Mouse (Mus musculus): ENCODE measurements at regions not wholly inside any gene's neighbourhood (a gene's known extent, or its start where the extent isn't known, plus 50 kb on each side); places are given as distances from the start of the nearest gene placed in this dataset.

DNA sequence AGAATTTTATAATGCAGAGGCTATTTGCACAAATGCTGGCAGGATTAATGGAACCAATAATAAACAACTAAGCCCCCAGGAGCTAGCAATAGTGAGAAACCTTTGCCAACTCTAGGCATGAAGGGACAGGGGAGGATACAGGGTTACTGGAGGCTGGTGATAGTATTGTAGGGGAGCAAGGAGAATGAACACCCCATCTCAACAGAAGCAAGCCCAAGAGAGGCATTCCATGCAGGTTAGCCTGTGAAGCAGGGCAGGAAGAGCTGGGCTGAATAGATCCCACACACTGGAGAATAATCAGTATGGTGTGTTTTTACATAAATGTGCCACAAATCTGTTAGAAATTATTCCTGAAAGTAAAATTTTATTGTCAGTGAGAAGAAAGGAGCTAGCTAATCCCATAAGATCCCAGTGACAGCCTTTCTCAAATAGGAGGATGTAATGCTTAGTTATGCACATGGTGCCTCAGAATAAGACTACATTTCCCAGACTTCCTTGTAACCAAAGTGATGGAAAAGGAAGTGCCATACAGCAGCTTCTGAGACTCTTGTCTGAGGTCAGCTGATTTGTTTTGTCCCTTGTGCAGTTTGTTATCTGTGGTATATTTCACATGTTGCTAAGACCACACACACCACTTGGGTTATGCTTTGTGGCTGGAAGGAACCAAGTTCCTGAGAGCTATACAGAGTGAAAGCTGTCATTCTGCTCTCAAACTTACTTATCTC is 111.1 kb downstream of the Ccdc71l start:
- DNase-seq, result no peak

DNA sequence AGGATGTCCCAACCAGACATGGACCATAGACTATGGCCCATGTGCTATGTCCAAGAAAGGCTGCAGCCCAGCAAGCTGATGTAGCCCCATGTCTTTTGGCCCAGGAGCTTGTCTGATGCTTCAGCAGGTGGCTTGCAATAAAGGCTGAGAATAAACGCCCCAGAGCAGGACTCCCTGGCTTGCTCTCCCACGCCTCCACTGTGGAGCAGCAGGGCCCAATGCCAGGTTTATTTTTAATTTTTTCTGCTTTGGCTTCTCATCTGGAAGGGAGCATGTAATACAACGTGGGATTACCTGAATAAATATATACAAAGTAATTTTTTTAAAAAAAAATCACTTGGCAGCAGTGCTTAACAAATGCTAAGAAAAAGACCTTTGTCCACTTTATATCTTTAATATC is 125.7 kb downstream of the Ccdc71l start:
- DNase-seq, result no peak

DNA sequence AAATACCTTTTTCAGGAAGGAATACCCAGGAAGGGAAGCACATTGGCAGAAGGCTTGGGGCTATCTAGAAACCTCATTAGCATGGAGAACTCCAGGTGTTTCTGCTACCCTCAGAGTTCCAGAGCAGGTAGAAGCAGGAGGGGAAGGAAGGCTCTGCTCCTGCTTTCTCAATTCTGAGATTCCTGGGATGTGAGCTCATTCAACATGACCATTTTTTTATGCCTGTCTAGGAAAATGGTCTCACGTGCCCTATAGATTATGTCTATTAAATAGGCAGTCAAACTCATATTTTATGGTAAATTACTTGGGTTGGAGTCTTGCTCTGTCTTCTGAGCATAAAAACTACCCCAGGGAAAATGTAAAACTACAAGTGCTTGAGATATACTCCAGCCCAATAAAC is 130.2 kb downstream of the Ccdc71l start:
- no peak for DNase-seq

DNA sequence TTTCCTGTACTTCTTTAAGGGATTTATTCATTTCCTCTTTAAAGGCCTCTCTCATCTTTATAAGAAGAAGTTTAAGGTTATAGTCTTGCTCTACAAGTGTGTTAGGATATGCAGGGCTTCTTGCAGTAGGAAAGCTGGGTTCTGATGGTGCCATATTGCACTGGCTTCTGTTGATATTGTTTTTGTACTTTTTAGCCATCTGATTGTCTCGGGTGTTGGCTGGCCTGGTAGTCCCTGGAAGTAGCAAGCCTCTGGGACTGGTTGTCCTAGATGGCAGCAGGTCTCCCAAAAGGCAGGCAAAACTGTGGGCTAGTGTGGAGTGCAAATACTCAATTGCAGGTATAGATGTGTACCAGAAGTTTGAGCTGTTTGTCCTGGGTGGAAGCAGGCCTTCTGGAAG is 147.1 kb downstream of the Ccdc71l start:
- no peak for DNase-seq

DNA sequence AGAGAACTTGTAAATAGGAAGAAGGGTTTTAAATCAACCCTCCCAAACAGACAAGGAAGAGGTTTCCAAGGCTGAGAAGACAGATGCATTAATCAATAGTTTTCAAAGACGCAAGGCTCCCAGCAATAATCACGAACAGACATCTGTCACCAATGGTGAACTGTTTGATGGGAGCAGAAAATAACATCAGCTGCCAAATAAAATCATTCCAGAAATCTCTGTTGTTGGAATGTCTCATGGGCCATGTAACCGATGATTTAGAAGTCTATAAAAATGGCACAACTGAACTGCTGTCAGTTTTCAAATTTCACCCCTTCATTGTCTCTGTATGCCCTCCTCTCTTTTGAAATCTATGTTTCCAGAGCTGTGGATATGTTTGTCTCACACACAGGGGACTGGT is 152.7 kb downstream of the Ccdc71l start:
- no peak for DNase-seq

DNA sequence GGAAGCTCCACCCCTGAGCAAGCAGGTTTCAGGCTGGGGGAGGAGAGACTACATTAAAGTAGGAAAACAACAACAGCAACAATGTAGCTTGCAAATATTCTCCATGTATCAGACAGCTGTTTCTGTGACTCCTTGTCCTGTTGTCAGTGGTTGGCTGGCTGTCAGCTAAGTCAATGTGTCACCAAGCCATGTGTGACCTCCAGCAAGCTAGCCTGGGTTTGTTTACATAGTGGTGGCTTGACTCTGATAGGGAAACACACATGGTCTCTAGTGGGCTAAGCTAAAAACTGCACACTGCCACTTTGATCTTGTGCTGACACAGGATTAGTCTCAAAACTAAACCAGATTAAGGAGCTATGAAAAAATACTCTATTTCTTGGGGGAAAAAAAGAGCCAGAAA is 155.1 kb downstream of the Ccdc71l start:
- DNase-seq, result no peak

DNA sequence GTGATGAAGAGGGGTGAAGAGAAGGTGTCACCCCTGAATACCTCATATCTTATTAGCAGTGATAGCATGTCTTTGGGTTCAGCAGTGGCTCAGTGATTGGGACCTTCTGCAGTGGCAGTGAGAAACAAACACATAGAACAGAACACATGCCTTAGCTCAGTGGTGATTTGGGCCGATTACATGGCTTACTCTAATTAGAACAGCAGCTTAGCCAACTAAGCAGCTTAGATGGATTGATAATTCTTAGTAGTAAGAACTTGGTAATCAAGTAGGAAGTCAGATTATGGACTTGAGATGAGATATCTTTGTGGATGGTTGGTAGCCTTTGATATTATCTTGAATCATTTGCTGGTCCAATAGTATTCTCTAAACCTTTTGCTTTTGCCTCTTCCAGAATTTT is 167.0 kb downstream of the Ccdc71l start:
- no peak for DNase-seq

DNA sequence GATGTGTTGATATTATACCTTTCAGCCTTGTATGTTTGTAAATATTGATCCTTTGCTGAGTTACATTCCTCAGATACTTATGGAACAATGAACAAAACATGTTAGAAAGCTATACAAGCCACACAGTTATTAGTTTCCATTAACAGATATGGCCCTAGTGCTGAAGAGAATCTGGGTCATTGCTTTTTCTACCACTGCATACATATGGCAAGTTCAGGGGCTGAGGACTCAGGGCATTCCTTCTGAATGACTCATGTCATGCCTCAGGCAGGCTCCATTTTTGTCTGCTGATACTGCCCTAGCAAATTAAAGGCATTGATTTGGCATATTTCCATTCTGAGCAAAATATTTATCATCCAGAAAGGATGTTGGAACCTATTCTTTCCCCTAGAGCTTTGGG is 167.9 kb downstream of the Ccdc71l start:
- DNase-seq, result no peak

DNA sequence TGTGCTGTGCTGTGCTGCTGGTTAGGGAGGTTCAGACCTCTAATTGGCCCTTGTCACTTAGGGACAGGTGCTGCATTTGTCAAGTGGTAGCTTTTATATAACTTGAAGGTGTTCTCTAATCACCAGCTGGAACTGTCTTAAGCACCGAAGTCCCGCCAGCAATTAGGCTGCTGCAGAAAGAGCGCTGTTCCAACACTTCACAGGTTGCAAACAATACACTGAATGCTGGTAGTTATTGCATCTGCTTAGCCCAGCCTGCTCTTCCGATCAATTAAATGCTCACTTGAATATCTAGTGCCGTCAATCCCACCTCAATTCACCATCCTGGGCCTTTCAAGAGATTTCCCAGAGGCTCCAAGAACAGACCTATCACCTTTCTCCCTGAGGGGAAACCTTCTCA is 175.3 kb downstream of the Ccdc71l start:
- no peak for DNase-seq

DNA sequence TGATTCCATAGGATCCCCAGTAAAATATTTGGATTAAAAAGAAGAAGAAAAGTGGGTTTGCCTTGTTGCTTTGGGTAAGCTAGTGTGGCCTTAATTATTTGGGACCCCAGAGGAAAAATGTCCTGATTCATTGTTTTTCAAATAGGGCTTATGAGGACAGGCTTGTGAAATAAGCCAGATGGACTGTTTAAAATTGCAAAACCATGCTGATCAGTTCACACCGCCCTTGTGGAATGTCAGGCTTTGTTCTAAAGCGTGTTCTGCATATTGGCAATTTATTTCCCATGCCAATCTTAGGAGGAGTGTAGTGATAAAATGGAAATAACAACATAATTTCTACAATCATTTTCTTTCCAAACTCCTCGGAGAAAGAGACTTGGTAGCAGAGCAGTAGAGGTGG is 189.3 kb downstream of the Ccdc71l start:
- DNase-seq, result no peak

DNA sequence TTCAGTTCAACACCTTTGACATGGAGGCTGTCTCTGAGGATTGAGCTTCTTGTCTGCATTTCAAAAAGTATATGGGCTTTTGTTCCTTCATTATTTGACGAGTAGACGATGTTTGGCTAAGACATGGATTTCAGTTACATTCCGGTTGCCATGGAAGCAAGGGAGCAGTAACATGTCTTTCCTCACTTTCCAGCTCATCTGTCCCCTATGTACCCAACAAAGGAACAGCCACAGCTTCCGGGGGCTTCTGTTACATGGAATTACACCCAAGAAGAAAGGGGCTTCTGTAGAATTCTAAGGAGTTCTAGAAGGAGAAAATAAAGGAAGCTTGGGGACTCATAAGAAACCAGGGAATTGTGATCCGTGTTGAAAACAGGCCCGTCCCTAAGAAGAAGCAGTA is 202.8 kb downstream of the Ccdc71l start:
- no peak for DNase-seq

DNA sequence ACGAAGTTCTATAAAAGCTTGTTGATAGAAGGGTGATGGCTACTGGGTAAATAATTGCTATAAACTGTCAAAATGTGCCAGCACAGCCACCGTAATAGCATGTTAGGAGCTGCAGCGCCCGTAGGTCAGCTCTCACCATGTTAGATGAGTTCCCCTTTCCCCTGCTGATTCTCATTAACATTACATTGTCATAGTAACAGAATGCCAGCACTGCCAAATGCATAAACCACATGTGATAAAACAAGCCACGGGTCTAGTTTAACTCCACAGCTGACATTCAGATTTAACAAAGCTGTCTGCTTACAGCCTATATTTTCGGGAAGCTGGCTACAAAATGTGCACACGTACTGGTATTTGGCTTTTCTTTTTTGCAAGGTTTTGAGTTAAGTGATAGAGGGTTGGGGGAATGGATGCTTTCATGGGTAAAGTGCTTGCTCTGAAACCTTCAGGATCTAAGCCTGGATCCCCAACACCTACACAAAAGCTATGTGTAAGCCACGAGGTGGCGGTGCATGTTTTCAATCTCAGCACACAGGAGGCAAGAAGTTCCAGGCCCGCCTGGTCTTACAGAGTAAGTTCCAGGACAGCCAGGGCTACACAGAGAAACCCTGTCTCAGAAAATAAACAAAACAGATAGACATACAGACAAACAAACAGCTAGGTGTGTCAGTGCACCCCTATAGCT is 217.1 kb upstream of the Nampt start:
- DNase-seq, result no peak

DNA sequence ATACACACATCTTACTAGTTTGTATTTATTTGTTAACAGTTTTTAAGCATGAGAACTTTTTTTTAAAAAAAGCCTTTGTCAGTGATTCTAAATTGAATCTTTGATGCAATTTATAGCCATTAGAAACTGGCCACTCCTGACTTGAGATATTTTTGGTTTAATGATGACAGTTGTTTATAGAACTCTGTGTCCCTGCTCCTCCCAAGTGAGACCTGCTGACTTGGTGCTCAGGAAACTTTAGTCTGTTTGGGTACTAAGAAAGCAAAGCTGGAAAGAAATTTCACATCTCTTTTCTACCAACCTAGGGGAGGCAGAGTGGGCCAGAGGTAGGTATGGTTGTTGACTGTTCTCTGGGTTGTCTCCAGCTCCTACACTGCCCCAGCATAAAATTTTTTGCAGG is 214.0 kb upstream of the Nampt start:
- DNase-seq, result no peak

DNA sequence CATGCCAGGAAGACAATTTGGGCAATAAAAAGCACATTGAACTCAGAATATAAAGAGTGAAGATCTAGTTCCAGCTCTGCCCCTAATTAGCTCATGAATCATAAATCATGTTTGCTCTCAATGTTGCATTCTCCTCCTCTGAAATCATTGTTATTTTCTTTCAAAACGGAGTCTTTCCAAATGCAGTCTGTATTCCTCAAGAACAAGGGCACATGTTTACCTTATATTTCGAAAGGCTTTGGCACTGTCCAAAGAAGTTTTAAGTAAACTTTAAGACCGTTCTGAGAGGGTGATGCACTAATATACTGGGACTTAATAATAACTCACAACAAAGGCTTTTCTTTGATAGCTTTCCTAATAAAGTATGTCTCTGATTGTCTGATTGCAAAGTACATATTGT is 204.3 kb upstream of the Nampt start:
- DNase-seq, result no peak

DNA sequence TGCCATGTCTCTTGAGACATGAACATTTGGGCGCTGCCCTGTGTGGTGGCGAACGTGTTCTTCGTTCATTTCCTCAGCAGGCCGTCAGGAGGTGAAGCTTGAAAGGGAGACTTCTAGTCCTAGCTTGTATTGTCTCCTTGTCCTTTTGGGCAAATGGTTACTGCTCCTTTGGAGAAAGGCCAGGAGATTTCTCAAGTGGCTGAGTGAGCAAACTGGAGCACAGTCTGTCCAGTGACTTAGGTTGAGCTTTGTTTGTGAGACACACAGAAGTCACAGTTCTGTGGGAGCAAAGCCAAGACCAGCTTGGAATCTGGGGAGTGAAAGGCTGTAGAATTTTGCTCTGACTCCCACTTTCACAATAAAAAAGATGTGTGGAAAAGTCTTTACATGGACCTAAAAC is 203.3 kb upstream of the Nampt start:
- DNase-seq, result peak in 1 of 2 experiments; percentile 6

DNA sequence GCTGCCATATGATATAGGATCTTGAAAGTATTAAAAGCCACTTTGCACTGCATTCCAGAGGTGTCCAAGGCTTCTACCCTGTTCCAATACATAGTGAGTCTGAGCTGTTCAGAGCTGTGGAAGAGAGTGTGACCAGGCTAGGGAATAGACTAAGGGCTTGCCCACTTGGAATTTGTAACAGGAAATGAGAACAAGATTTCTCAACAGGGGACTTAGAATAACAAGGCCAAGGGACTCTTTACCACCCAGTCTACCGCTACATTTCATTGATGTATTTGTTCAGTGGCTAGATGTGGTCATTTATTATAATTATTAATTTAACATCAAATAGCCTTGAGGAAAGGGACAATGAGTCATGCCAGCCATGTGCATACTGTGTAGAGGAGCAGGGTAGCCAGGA is 202.3 kb upstream of the Nampt start:
- DNase-seq, result no peak

DNA sequence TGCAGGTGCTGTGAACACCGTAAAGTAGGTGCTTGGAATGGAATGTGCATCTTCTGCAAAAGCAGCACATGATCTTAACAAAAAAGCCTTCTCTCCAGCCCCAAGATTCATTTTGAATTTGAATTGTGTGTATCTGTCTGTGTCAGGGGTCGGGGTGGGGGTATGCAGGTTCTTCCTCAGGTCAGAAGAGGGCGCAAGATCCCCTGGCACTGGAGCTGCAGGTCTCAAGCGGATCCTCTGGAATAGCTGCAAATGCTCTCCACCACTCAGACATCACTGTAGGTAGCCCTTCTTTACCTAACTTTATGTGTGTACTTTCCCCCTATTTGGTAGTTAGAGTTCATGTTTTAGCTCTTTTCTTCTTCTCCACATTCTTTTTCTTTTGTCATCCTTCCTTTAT is 199.5 kb upstream of the Nampt start:
- no peak for DNase-seq

DNA sequence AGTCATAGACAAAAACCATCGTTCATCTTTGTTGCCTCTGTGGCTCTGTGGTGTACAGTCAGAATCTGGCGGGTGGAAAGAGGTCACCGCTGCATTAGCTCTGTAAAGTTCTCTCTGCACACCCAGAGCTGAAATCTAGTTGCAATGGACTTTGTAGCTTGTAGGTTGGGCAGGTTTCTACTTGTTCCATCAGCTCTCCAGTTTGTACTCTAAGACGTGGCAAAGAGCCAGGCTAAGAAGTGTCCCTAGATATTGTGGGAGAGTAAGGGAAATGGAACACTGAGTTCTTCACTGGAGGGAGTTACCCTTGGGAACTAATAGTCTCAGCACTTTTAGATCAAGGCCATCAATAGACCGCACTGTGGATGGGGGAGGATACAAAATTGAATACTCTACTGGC is 197.6 kb upstream of the Nampt start:
- DNase-seq, result no peak

DNA sequence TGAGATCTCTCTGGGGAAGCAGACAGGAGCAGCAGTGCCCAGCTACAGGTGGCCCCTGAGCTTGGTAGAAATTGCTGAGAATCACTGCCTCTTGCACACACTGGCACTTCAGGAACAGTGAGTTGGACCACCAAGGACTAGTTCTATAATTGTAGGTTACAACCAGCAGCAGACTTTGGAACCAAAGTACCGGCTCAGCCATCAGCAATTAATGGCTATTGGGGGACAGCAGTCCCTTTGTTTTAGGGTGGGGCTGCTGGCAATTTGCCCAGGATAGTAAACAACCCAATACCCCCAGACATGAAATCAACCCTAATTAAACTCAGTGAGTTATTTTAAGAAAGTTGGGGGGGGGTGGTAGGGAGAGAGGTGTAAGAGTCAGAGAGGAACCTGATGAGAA is 190.8 kb upstream of the Nampt start:
- no peak for DNase-seq

DNA sequence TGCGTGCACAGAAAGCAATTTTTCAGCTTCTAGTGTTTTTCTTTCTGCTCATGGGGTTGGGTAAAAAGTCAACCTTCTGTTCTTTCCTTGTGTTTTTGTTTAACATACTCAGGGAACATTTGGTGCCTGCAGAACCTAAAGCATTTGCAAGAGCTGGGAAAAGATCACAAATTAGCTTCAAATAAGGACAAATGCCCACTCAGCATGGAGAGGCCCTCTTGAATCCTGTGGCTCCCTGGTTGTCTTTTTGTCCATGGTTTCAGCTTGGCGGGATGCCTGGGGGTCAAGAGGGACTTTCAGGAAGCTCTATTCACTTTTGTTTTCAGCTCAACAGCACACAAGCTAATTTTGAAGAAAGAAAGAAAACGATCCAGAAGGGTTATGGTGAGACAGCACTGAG is 186.4 kb upstream of the Nampt start:
- DNase-seq, result peak in 1 of 2 experiments; percentile 23

DNA sequence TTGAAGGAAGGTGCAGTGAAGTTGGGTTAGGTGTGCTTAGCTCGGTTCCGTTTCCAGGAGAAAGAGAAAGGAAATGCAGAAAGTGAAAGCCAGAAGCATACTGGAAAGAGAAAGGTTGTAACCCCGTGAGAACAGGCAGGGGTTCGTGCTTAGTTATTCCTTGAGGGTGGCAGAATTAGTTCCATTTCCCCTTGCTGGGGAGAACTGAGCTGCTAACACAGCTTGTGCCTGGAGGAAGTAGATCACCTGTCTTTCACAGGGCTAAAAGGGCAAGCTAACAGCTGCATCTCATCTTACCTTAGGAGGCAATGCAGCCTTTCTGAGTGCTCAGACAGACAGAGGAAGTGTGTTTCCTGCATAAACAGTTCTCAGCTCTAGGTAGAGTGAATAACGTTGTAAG is 184.3 kb upstream of the Nampt start:
- DNase-seq, result no peak

DNA sequence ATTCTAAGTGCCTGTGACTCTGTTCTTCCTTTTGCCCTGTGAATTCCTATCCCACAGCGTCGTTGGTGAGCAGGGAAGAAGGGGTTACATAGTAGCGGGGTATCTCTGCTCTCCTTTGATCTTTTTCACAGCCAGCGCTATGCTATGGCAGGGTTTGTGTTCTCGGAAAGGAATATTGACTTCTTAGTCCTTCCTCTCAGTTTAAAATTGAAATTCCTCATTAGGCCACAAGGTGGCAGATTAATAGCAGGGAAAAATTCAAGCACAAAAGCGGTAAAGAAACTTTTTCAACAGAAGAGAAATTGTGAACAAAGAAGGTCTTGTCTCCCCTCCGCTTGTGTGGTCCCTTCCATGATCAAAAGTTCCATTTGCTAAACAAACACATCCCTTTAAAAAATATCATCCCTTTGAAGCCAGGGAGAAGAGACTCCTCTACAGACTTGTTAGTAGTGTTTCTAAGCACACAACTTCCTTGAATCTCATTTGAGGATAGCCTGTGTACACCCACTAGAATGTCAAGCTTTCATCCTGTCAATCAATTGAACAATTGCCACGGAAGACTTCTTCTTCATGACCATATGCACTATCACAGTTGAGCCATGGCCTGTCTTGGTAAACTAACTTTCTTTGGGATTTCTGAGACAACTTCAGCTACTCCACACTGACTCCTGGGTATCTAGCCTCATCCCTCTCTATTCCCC is 181.8 kb upstream of the Nampt start:
- DNase-seq, result peak; percentile 48 to 72

DNA sequence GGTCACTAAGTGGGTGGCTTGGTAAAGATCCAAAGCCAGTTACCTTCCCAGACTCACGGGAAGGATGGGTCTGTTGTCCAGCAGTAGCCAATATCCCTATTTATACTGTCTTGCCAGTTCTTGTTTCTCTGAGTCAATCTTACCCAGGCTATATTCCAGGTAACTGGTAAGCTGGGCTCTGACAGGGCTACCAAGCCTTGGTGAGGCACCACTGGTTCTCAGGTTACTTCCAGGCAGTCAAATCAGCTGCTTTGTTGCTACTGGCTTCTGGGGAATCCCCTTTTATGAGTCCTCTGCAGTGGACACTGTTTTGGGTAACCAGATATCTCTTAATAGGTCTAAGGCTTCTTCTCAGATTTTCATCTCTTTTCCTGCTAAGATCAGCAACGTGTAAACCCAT is 178.8 kb upstream of the Nampt start:
- no peak for DNase-seq

DNA sequence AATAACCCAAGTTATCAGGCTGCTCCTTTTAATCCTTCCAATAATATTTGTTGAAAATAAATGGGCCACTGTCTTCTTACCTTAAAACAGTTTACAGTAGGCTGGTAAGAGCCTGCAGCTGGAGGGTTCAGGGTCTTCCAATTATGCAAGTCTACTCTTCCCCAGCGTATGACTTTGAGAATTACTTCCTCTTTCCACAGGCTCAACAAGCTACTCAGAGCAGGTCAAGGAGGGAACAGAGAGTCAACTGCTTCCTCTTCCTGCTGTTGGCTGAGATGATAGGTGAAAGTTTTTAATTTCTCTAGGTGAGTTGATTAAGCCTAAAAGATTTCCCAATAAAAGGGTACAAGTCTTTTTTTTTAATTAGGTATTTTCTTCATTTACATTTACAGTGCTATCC is 176.9 kb upstream of the Nampt start:
- no peak for DNase-seq
